Mouse (Mus musculus): Measurements from ENCODE around the gene Sema3f. TPM values are rescaled to one million over a fixed set of nuclear protein-coding genes. Genes with fewer than 3 reads are reported as not detected.

Sema3f gene
- total and polyA plus RNA-seq, 2 experiments from 2014 or later = 2.7 to 59.5 TPM

GRCm38 (mm10) chr9:107635279-107636028 lies 74.8 kb downstream of the Sema3f start, which contains the start of gene Gnai2:
TSS of gene Gnai2 (minus strand) at chr9:107635367.
- peak within 1 kb of the TSS; percentile 94 for H3K27ac ChIP-seq (ENCODE audit: low read depth)
- WGBS = 4% methylated on average over 38 of the region's 38 CpGs
- H3K9me3 ChIP-seq (replicated peaks; ENCODE audit: control insufficient read depth, low read length) = no peaks in the 10 kb centered on the region
- DNase-seq (ENCODE audit: low spot score) (peak; percentile 99), ATAC-seq (ENCODE audit: insufficient read depth, low read depth) (peak; percentile 93)
- no peak for TF ChIP-seq EP300 (IDR thresholded peaks at IDR 0.05; ENCODE audit: low read depth)
- TF ChIP-seq CTCF (IDR thresholded peaks at IDR 0.05; ENCODE audit: low read depth) = no peak
- H3K9ac ChIP-seq (replicated peaks; ENCODE audit: low read depth, low read length) = peak within 1 kb of the TSS; percentile 89
- H3K36me3 ChIP-seq (replicated peaks; ENCODE audit: control insufficient read depth, insufficient read depth, low read length) = 0 out of 2 replicates have a peak, but pooled peaks cover 6% of the 10 kb centered on the region
- H3K4me2 ChIP-seq (ENCODE audit: low read depth, low read length) = peak within 1 kb of the TSS; percentile 80
- no peaks in the 10 kb centered on the region for H3K27me3 ChIP-seq (ENCODE audit: control insufficient read depth, insufficient read depth, low read length)
- H3K4me3 ChIP-seq (ENCODE audit: low read depth, low read length) = peak within 1 kb of the TSS; percentile 85
- H3K4me1 ChIP-seq (ENCODE audit: control insufficient read depth, insufficient read depth) = peaks cover 19% of the 10 kb centered on the region

GRCm38 (mm10) chr9:107634406-107635278 lies 75.6 kb downstream of the Sema3f start:
- H3K4me2 ChIP-seq (ENCODE audit: low read depth, low read length) = peak overlapping the region; percentile 80
- 0 out of 2 replicates have a peak, but pooled peaks cover 6% of the 10 kb centered on the region for H3K36me3 ChIP-seq (replicated peaks; ENCODE audit: control insufficient read depth, insufficient read depth, low read length)
- H3K9ac ChIP-seq (replicated peaks; ENCODE audit: low read depth, low read length) = peak overlapping the region; percentile 89
- H3K27ac ChIP-seq (ENCODE audit: low read depth) = peak overlapping the region; percentile 94
- peaks cover 27% of the 10 kb centered on the region for H3K4me1 ChIP-seq (ENCODE audit: control insufficient read depth, insufficient read depth)
- no peaks in the 10 kb centered on the region for H3K9me3 ChIP-seq (replicated peaks; ENCODE audit: control insufficient read depth, low read length)
- no peaks in the 10 kb centered on the region for H3K27me3 ChIP-seq (ENCODE audit: control insufficient read depth, insufficient read depth, low read length)
- no peak for DNase-seq (ENCODE audit: low spot score)
- no peak for ATAC-seq (ENCODE audit: insufficient read depth, low read depth)
- TF ChIP-seq EP300 (IDR thresholded peaks at IDR 0.05; ENCODE audit: low read depth) = no peak
- TF ChIP-seq CTCF (IDR thresholded peaks at IDR 0.05; ENCODE audit: low read depth) = no peak
- peak overlapping the region; percentile 85 for H3K4me3 ChIP-seq (ENCODE audit: low read depth, low read length)
- WGBS = under 1% methylated on average over 35 of the region's 35 CpGs

- H3K27me3 ChIP-seq (ENCODE audit: control insufficient read depth, insufficient read depth, low read length) = no peaks in the 10 kb centered on the region
- WGBS = under 1% methylated on average over 15 of the region's 15 CpGs
- peak overlapping the region; percentile 85 for H3K4me3 ChIP-seq (ENCODE audit: low read depth, low read length)
- peaks cover 33% of the 10 kb centered on the region for H3K4me1 ChIP-seq (ENCODE audit: control insufficient read depth, insufficient read depth)
- DNase-seq (ENCODE audit: low spot score) (no peak), ATAC-seq (ENCODE audit: insufficient read depth, low read depth) (peak; percentile 5; the same call in 1 of the 2 replicates)
- peak overlapping the region; percentile 94 for H3K27ac ChIP-seq (ENCODE audit: low read depth)
- H3K9ac ChIP-seq (replicated peaks; ENCODE audit: low read depth, low read length) = peak overlapping the region; percentile 89
- H3K9me3 ChIP-seq (replicated peaks; ENCODE audit: control insufficient read depth, low read length) = no peaks in the 10 kb centered on the region
- no peak for TF ChIP-seq EP300 (IDR thresholded peaks at IDR 0.05; ENCODE audit: low read depth)
- TF ChIP-seq CTCF (IDR thresholded peaks at IDR 0.05; ENCODE audit: low read depth) = no peak
- H3K36me3 ChIP-seq (replicated peaks; ENCODE audit: control insufficient read depth, insufficient read depth, low read length) = 0 out of 2 replicates have a peak, but pooled peaks cover 6% of the 10 kb centered on the region
- H3K4me2 ChIP-seq (ENCODE audit: low read depth, low read length) = peak overlapping the region; percentile 80
These were observed 76.4 kb downstream of the Sema3f start for GRCm38 (mm10) chr9:107633661-107634405.

- peak; percentile 45 for ATAC-seq (ENCODE audit: insufficient read depth, low read depth)
- H3K36me3 ChIP-seq (replicated peaks; ENCODE audit: control insufficient read depth, insufficient read depth, low read length) = 0 out of 2 replicates have a peak, but pooled peaks cover 6% of the 10 kb centered on the region
- peak; percentile 88 for DNase-seq (ENCODE audit: low spot score)
- H3K4me1 ChIP-seq (ENCODE audit: control insufficient read depth, insufficient read depth) = peaks cover 38% of the 10 kb centered on the region
- TF ChIP-seq EP300 (IDR thresholded peaks at IDR 0.05; ENCODE audit: low read depth) (no peak; the same call in 1 of the 2 replicates), CTCF (IDR thresholded peaks at IDR 0.05; ENCODE audit: low read depth) (no peak)
- H3K27me3 ChIP-seq (ENCODE audit: control insufficient read depth, insufficient read depth, low read length) = no peaks in the 10 kb centered on the region
- WGBS = 2% methylated on average over 33 of the region's 33 CpGs
- peak overlapping the region; percentile 94 for H3K27ac ChIP-seq (ENCODE audit: low read depth)
- no peaks in the 10 kb centered on the region for H3K9me3 ChIP-seq (replicated peaks; ENCODE audit: control insufficient read depth, low read length)
- peak overlapping the region; percentile 80 for H3K4me2 ChIP-seq (ENCODE audit: low read depth, low read length)
- H3K9ac ChIP-seq (replicated peaks; ENCODE audit: low read depth, low read length) = peak overlapping the region; percentile 89
- H3K4me3 ChIP-seq (ENCODE audit: low read depth, low read length) = peak overlapping the region; percentile 85
These were observed 77.1 kb downstream of the Sema3f start for GRCm38 (mm10) chr9:107633091-107633660.
